Mouse (Mus musculus) ES-E14 (cell line): ENCODE results near the gene Mtmr4.

Experiments
- CHD2 ChIP-seq: IDR thresholded peaks from 2 replicates; pipeline ENCODE4 v1.6.1; 2014; ENCODE audit warnings: mild to moderate bottlenecking, low read depth, low read length, inconsistent platforms
- HCFC1 ChIP-seq: IDR thresholded peaks from 2 replicates; pipeline ENCODE4 v1.6.1; 2012; ENCODE audit warnings: low read length, inconsistent platforms, borderline replicate concordance; ENCODE audit not compliant: insufficient read depth
- MAFK ChIP-seq: IDR thresholded peaks from 2 replicates; pipeline ENCODE4 v1.6.1; 2014; ENCODE audit warnings: mild to moderate bottlenecking, low read depth, low read length, inconsistent platforms; ENCODE audit not compliant: insufficient read depth
- ZC3H11A ChIP-seq: IDR thresholded peaks from 2 replicates; pipeline ENCODE4 v1.6.1; 2012; ENCODE audit warnings: low read depth, mild to moderate bottlenecking, inconsistent platforms, low read length, borderline replicate concordance
- ZNF384 ChIP-seq: IDR thresholded peaks from 2 replicates; pipeline ENCODE4 v1.6.1; 2012; ENCODE audit warnings: low read depth, low read length, inconsistent platforms

- TF ChIP-seq ZC3H11A (no peak), HCFC1 (no peak), MAFK (no peak), CHD2 (no peak), ZNF384 (no peak)
These were observed 4.0 kb downstream of the Mtmr4 start for GRCm38 (mm10) chr11:87595976-87596375.
